Mouse (Mus musculus) CH12.LX (cell line): ENCODE measurements around the gene Ifi35. TPM values are rescaled to one million over a fixed set of nuclear protein-coding genes. Genes with fewer than 3 reads are reported as not detected.

Experiments used
- DNase-seq: peaks from one replicate; pipeline ENCODE4 v3.0.0-alpha.2; 2013; ENCODE audit errors: extremely low read depth
- H3K27ac ChIP-seq: 2 replicates; pipeline ENCODE4 v1.5.1; 2012; ENCODE audit warnings: low read depth, mild to moderate bottlenecking, control low read depth, moderate library complexity; ENCODE audit not compliant: insufficient read depth
- H3K27me3 ChIP-seq: replicated peaks from 2 replicates; pipeline ENCODE3; 2012; ENCODE audit warnings: inconsistent platforms
- H3K36me3 ChIP-seq, 2 experiments: replicated peaks in 1 of 2; 2 replicates each; pipeline versions ENCODE3 to v1.6.1; 2012; ENCODE audit warnings: inconsistent platforms in 1 of 2, low read length in 1 of 2, mild to moderate bottlenecking in 1 of 2, mixed read lengths in 1 of 2, moderate library complexity in 1 of 2; ENCODE audit not compliant: control insufficient read depth in 1 of 2, insufficient read depth in 1 of 2
- H3K4me1 ChIP-seq, 2 experiments: 2 replicates each; pipeline ENCODE4 v1.6.1; 2012; ENCODE audit warnings: inconsistent platforms in 1 of 2, moderate library complexity in 1 of 2; ENCODE audit not compliant: insufficient read depth in 2 of 2, control insufficient read depth in 1 of 2
- H3K4me2 ChIP-seq: 2 replicates; pipeline ENCODE4 v1.6.1; 2012; ENCODE audit warnings: low read depth, mild to moderate bottlenecking, control low read depth; ENCODE audit not compliant: poor library complexity, insufficient read depth, severe bottlenecking
- H3K4me3 ChIP-seq, 3 experiments: fragments of 150-350 bp in 1 of 3; sonication (generic) in 1 of 3; replicated peaks in 1 of 3; 2 replicates each; pipeline versions ENCODE3 to v1.5.1; 2011 to 2012; ENCODE audit warnings: low read depth in 2 of 3, low read length in 2 of 3, mild to moderate bottlenecking in 2 of 3, moderate library complexity in 2 of 3, control low read depth in 1 of 3, improper control_type of control experiment in 1 of 3, inconsistent platforms in 1 of 3, mixed read lengths in 1 of 3; ENCODE audit not compliant: poor library complexity in 1 of 3
- H3K79me2 ChIP-seq: replicated peaks from 2 replicates; pipeline ENCODE4 v1.6.1; 2012; ENCODE audit warnings: mild to moderate bottlenecking, moderate library complexity; ENCODE audit not compliant: control insufficient read depth, poor library complexity, insufficient read depth, severe bottlenecking; ENCODE audit errors: extremely low read depth
- H3K9ac ChIP-seq: 2 replicates; pipeline ENCODE4 v1.6.1; 2012; ENCODE audit warnings: low read depth, mild to moderate bottlenecking, control low read depth, moderate library complexity; ENCODE audit not compliant: insufficient read depth
- H3K9me3 ChIP-seq: replicated peaks from 2 replicates; pipeline ENCODE3; 2012; ENCODE audit warnings: low read length, inconsistent platforms, mixed read lengths
- BHLHE40 ChIP-seq: IDR thresholded peaks from 2 replicates; pipeline ENCODE4 v1.6.1; 2011; ENCODE audit warnings: mild to moderate bottlenecking, low read depth, low read length, improper control_type of control experiment
- CHD1 ChIP-seq: IDR thresholded peaks from 2 replicates; pipeline ENCODE4 v1.6.1; 2012; ENCODE audit warnings: low read depth, low read length, improper control_type of control experiment, inconsistent platforms
- CHD2 ChIP-seq: IDR thresholded peaks from 2 replicates; pipeline ENCODE4 v1.6.1; 2011; ENCODE audit warnings: low read length, improper control_type of control experiment
- CTCF ChIP-seq, 2 experiments: IDR thresholded peaks in 1 of 2; conservative IDR thresholded peaks in 1 of 2; 2 replicates each; pipeline ENCODE4 v1.5.1; 2011 to 2012; ENCODE audit warnings: low read depth in 2 of 2, low read length in 2 of 2, improper control_type of control experiment in 1 of 2, inconsistent platforms in 1 of 2, mild to moderate bottlenecking in 1 of 2, moderate library complexity in 1 of 2
- E2F4 ChIP-seq: IDR thresholded peaks from 2 replicates; pipeline ENCODE4 v1.6.1; 2011; ENCODE audit warnings: low read depth, low read length, improper control_type of control experiment; ENCODE audit not compliant: insufficient replicate concordance
- ELF1 ChIP-seq: IDR thresholded peaks from 2 replicates; pipeline ENCODE4 v1.6.1; 2014; ENCODE audit warnings: low read depth, mild to moderate bottlenecking, inconsistent platforms, low read length, improper control_type of control experiment
- EP300 ChIP-seq: IDR thresholded peaks from 2 replicates; pipeline ENCODE4 v1.6.1; 2011; ENCODE audit warnings: low read length, improper control_type of control experiment
- GABPA ChIP-seq: IDR thresholded peaks from 2 replicates; pipeline ENCODE4 v1.6.1; 2012; ENCODE audit warnings: low read depth, low read length, improper control_type of control experiment, inconsistent platforms; ENCODE audit not compliant: insufficient replicate concordance
- HCFC1 ChIP-seq: IDR thresholded peaks from 2 replicates; pipeline ENCODE4 v1.6.1; 2012; ENCODE audit warnings: low read depth, mild to moderate bottlenecking, inconsistent platforms, low read length, improper control_type of control experiment
- IRF4 ChIP-seq: IDR thresholded peaks from 2 replicates; pipeline ENCODE4 v1.6.1; 2014; ENCODE audit warnings: low read depth, mild to moderate bottlenecking, inconsistent platforms, low read length, improper control_type of control experiment
- JUN ChIP-seq: IDR thresholded peaks from 2 replicates; pipeline ENCODE4 v1.6.1; 2011; ENCODE audit warnings: low read depth, mild to moderate bottlenecking, low read length, improper control_type of control experiment, moderate library complexity; ENCODE audit not compliant: insufficient read depth
- JUND ChIP-seq: conservative IDR thresholded peaks from 2 replicates; pipeline ENCODE4 v1.6.1; 2011; ENCODE audit warnings: low read depth, low read length, improper control_type of control experiment
- KAT2A ChIP-seq: IDR thresholded peaks from 2 replicates; pipeline ENCODE4 v1.6.1; 2012; ENCODE audit warnings: low read length, improper control_type of control experiment, inconsistent platforms; ENCODE audit not compliant: insufficient replicate concordance
- MAFK ChIP-seq: IDR thresholded peaks from 2 replicates; pipeline ENCODE4 v1.6.1; 2011; ENCODE audit warnings: low read length, improper control_type of control experiment; ENCODE audit not compliant: insufficient replicate concordance
- MAX ChIP-seq: IDR thresholded peaks from 2 replicates; pipeline ENCODE4 v1.6.1; 2011; ENCODE audit warnings: low read length, improper control_type of control experiment
- MAZ ChIP-seq: IDR thresholded peaks from 2 replicates; pipeline ENCODE4 v1.6.1; 2012; ENCODE audit warnings: low read depth, mild to moderate bottlenecking, inconsistent platforms, low read length, improper control_type of control experiment, moderate library complexity
- MEF2A ChIP-seq: IDR thresholded peaks from 2 replicates; pipeline ENCODE4 v1.6.1; 2014; ENCODE audit warnings: low read depth, mild to moderate bottlenecking, inconsistent platforms, low read length, improper control_type of control experiment, borderline replicate concordance
- MXI1 ChIP-seq: IDR thresholded peaks from 2 replicates; pipeline ENCODE4 v1.6.1; 2011; ENCODE audit warnings: mild to moderate bottlenecking, low read depth, low read length, improper control_type of control experiment
- MYC ChIP-seq: IDR thresholded peaks from 2 replicates; pipeline ENCODE4 v1.6.1; 2011; ENCODE audit warnings: low read depth, mild to moderate bottlenecking, improper control_type of control experiment, low read length
- NELFE ChIP-seq: IDR thresholded peaks from 2 replicates; pipeline ENCODE4 v1.6.1; 2011; ENCODE audit warnings: low read depth, low read length, improper control_type of control experiment
- NRF1 ChIP-seq: IDR thresholded peaks from 2 replicates; pipeline ENCODE4 v1.6.1; 2014; ENCODE audit warnings: low read depth, mild to moderate bottlenecking, inconsistent platforms, low read length, improper control_type of control experiment, moderate library complexity
- PAX5 ChIP-seq: IDR thresholded peaks from 2 replicates; pipeline ENCODE4 v1.6.1; 2012; ENCODE audit warnings: low read length, inconsistent platforms, mixed read lengths
- POLR2A ChIP-seq: IDR thresholded peaks from 2 replicates; pipeline ENCODE4 v1.6.1; 2011; ENCODE audit warnings: low read depth, mild to moderate bottlenecking, improper control_type of control experiment, low read length
- POLR2AphosphoS2 ChIP-seq: IDR thresholded peaks from 2 replicates; pipeline ENCODE4 v1.6.1; 2011; ENCODE audit warnings: low read depth, low read length, improper control_type of control experiment
- RAD21 ChIP-seq: IDR thresholded peaks from 2 replicates; pipeline ENCODE4 v1.6.1; 2011; ENCODE audit warnings: low read depth, mild to moderate bottlenecking, low read length, improper control_type of control experiment, moderate library complexity
- RCOR1 ChIP-seq: conservative IDR thresholded peaks from 2 replicates; pipeline ENCODE4 v1.6.1; 2012; ENCODE audit warnings: low read depth, mild to moderate bottlenecking, inconsistent platforms, low read length, improper control_type of control experiment
- SIN3A ChIP-seq: IDR thresholded peaks from 2 replicates; pipeline ENCODE4 v1.6.1; 2012; ENCODE audit warnings: low read length, improper control_type of control experiment, inconsistent platforms
- SMC3 ChIP-seq: IDR thresholded peaks from 2 replicates; pipeline ENCODE4 v1.6.1; 2011; ENCODE audit warnings: low read depth, low read length, improper control_type of control experiment
- TBP ChIP-seq: conservative IDR thresholded peaks from 2 replicates; pipeline ENCODE4 v1.6.1; 2011; ENCODE audit warnings: low read depth, low read length, improper control_type of control experiment
- TCF12 ChIP-seq: IDR thresholded peaks from 2 replicates; pipeline ENCODE4 v1.6.1; 2014; ENCODE audit warnings: low read depth, mild to moderate bottlenecking, inconsistent platforms, low read length, improper control_type of control experiment
- UBTF ChIP-seq: IDR thresholded peaks from 2 replicates; pipeline ENCODE4 v1.6.1; 2012; ENCODE audit warnings: low read depth, mild to moderate bottlenecking, inconsistent platforms, low read length, improper control_type of control experiment, moderate library complexity
- USF1 ChIP-seq: IDR thresholded peaks from 2 replicates; pipeline ENCODE4 v1.6.1; 2014; ENCODE audit warnings: low read depth, mild to moderate bottlenecking, inconsistent platforms, low read length, improper control_type of control experiment
- USF2 ChIP-seq: conservative IDR thresholded peaks from 2 replicates; pipeline ENCODE4 v1.6.1; 2011; ENCODE audit warnings: low read depth, low read length, improper control_type of control experiment
- ZC3H11A ChIP-seq: IDR thresholded peaks from 2 replicates; pipeline ENCODE4 v1.6.1; 2012; ENCODE audit warnings: low read depth, mild to moderate bottlenecking, inconsistent platforms, low read length, improper control_type of control experiment
- ZKSCAN1 ChIP-seq: IDR thresholded peaks from 2 replicates; pipeline ENCODE4 v1.6.1; 2012; ENCODE audit warnings: low read depth, inconsistent platforms, low read length, improper control_type of control experiment, borderline replicate concordance
- ZMIZ1 ChIP-seq: IDR thresholded peaks from 2 replicates; pipeline ENCODE4 v1.6.1; 2012; ENCODE audit warnings: low read depth, mild to moderate bottlenecking, inconsistent platforms, low read length, improper control_type of control experiment
- ZNF384 ChIP-seq: IDR thresholded peaks from 2 replicates; pipeline ENCODE4 v1.6.1; 2012; ENCODE audit warnings: low read depth, low read length, improper control_type of control experiment, inconsistent platforms
- dilution Hi-C: fragments of 300-500 bp; cut with MboI; formaldehyde crosslinking; loops from 2 replicates; pipeline ENCODE4 v1.14.3; 2020; ENCODE audit warnings: low sequenced_read_pairs; ENCODE audit not compliant: extremely low pct_unique_long_range_greater_than_20kb, extremely low pct_ligation_motif_present
- in situ Hi-C: fragments of 300-500 bp; cut with MboI; formaldehyde crosslinking; loops from 3 replicates; pipeline ENCODE4 v1.14.3; 2019; ENCODE audit warnings: low sequenced_read_pairs, low pct_ligation_motif_present, low pct_unique_long_range_greater_than_20kb, mixed read lengths
- polyA plus RNA-seq: library from polyadenylated mRNA; unstranded; fragments of >175 nt; gene quantifications from 2 replicates; pipeline ENCODE4 v1.2.1, GENCODE M21; 2012; ENCODE audit warnings: low read depth; ENCODE audit not compliant: insufficient read length
- total RNA-seq, 2 experiments: library from RNA; depleted of rRNA; stranded (reverse); fragments of 300-350 nt in 1 of 2; fragments of >200 nt in 1 of 2; gene quantifications; 2 replicates each; pipeline ENCODE4 v1.2.3; 2012 to 2014

Gene Ifi35
- total and polyA plus RNA-seq, 3 experiments, result 49.3 to 79.1 (median 63.7) TPM

GRCm38 (mm10) chr11:101417101-101417855 lies 30.9 kb upstream of the Ifi35 start, which contains the start of gene Aarsd1:
Aarsd1 (minus strand) TSS chr11:101417615.
- dilution Hi-C loops, result no loop called here
- Histone ChIP-seq H3K4me2 (peak within 1 kb of the TSS; percentile 90), H3K27ac (peak within 1 kb of the TSS; percentile 44)
- TF ChIP-seq GABPA (no peak; the same call in 1 of the 2 replicates), PAX5 (no peak), TBP (peak; percentile 53; the same call in 1 of the 2 replicates), ELF1 (peak; percentile 63; the same call in 1 of the 2 replicates), ZMIZ1 (peak; percentile 63), SIN3A (peak; percentile 81), NELFE (peak; percentile 67), ZKSCAN1 (no peak; the same call in 1 of the 2 replicates), MAX (peak; percentile 79), USF1 (no peak), SMC3 (no peak), E2F4 (peak; percentile 88; the same call in 1 of the 2 replicates), KAT2A (peak; percentile 80; the same call in 1 of the 2 replicates), ZNF384 (no peak), JUND (peak; percentile 37), HCFC1 (peak; percentile 88), BHLHE40 (0 out of 2 replicates have a peak, but pooled peaks have one; percentile 30), MXI1 (peak; percentile 85), RAD21 (no peak), NRF1 (peak; percentile 83), MAFK (0 out of 2 replicates have a peak, but pooled peaks have one; percentile 6), POLR2AphosphoS2 (peak; percentile 87; the same call in 1 of the 2 replicates), ZC3H11A (no peak), IRF4 (peak; percentile 34; the same call in 1 of the 2 replicates), MEF2A (peak; percentile 48), CTCF (conservative IDR thresholded peaks at IDR 0.05 in 1 of 2, IDR thresholded peaks at IDR 0.05 in 1 of 2; ENCODE audit: low read depth in 2 of 2, low read length in 2 of 2) (0 out of 4 replicates have a peak, but pooled peaks of 1 of the 2 experiments have one; percentile 1), MYC (0 out of 2 replicates have a peak, but pooled peaks have one; percentile 52), CHD1 (peak; percentile 75), RCOR1 (0 out of 2 replicates have a peak, but pooled peaks have one; percentile 53), EP300 (peak; percentile 43; the same call in 1 of the 2 replicates), POLR2A (peak; percentile 88), USF2 (no peak), JUN (no peak), UBTF (0 out of 2 replicates have a peak, but pooled peaks have one; percentile 72), TCF12 (peak; percentile 81), CHD2 (0 out of 2 replicates have a peak, but pooled peaks have one; percentile 33), MAZ (no peak)

More at GRCm38 (mm10) chr11:101417101-101417855, 30.9 kb upstream of the Ifi35 start, which contains the start of gene Aarsd1:
- DNase-seq, result peak; percentile 84
- H3K9ac ChIP-seq, result peak within 1 kb of the TSS; percentile 65
- peaks cover 12% of the 10 kb centered on the region for H3K79me2 ChIP-seq
- H3K9me3 ChIP-seq, result no peaks in the 10 kb centered on the region
- H3K4me1 ChIP-seq, result peaks cover 0 to 27% of the 10 kb centered on the region in 2 experiments; a peak in 2 of 4 replicates
- peaks cover 13 to 24% of the 10 kb centered on the region in 2 experiments for H3K36me3 ChIP-seq
- H3K27me3 ChIP-seq, result no peaks in the 10 kb centered on the region
- in situ Hi-C loops, result no loop called here
- peak within 1 kb of the TSS; percentile 76 to 94 (median 78) for H3K4me3 ChIP-seq
